Mouse (Mus musculus): Measurements from ENCODE around the gene Gm10282. TPM values are rescaled to one million over a fixed set of nuclear protein-coding genes. Genes with fewer than 3 reads are reported as not detected.

Gene Gm10282
- total and polyA plus RNA-seq, 3 experiments = 11.7 to 133 TPM; not detected in 1

- Histone ChIP-seq H3K27me3 (ENCODE audit: control insufficient read depth in 1 of 2, insufficient read depth in 2 of 2, low read length in 2 of 2) (no peaks in the 10 kb centered on the region), H3K9ac (ENCODE audit: control insufficient read depth, low read depth, low read length, poor library complexity, severe bottlenecking) (no peak overlapping the region), H3K4me3 (ENCODE audit: control insufficient read depth in 1 of 2, insufficient read depth in 1 of 2, low read depth in 2 of 2, low read length in 2 of 2) (no peak overlapping the region), H3K79me2 (ENCODE audit: control insufficient read depth, insufficient read depth, low read length, poor library complexity) (no peaks in the 10 kb centered on the region), H3K9me3 (replicated peaks; ENCODE audit: insufficient read depth, low read length) (no peaks in the 10 kb centered on the region), H3K27ac (ENCODE audit: control insufficient read depth, low read depth, low read length) (no peak overlapping the region), H3K36me3 (ENCODE audit: control insufficient read depth in 1 of 2, insufficient read depth in 2 of 2, low read length in 2 of 2) (peaks cover 0 to 20% of the 10 kb centered on the region in 2 experiments; a peak in 2 of 4 replicates), H3K4me1 (ENCODE audit: control insufficient read depth in 1 of 2, insufficient read depth in 2 of 2, low read length in 2 of 2) (peaks cover 0 to 28% of the 10 kb centered on the region in 2 experiments; a peak in 2 of 4 replicates)
- DNase-seq (ENCODE audit: low read depth, low spot score) = no peak
- TF ChIP-seq CHD1 (IDR thresholded peaks at IDR 0.05; ENCODE audit: low read depth, low read length) = no peak
- TF ChIP-seq GATA1 (IDR thresholded peaks at IDR 0.05; ENCODE audit: low read depth, low read length) = no peak
- TF ChIP-seq TBP (IDR thresholded peaks at IDR 0.05; ENCODE audit: low read depth, low read length) = no peak
- no peak for TF ChIP-seq JUND (IDR thresholded peaks at IDR 0.05; ENCODE audit: low read depth, low read length)
- no peak for TF ChIP-seq CTCF (IDR thresholded peaks at IDR 0.05 in 2 of 3, conservative IDR thresholded peaks at IDR 0.05 in 1 of 3; ENCODE audit: control insufficient read depth in 1 of 3, insufficient read depth in 1 of 3, low read depth in 2 of 3, low read length in 3 of 3, poor library complexity in 1 of 3, severe bottlenecking in 1 of 3)
- TF ChIP-seq RAD21 (IDR thresholded peaks at IDR 0.05; ENCODE audit: low read depth, low read length) = no peak
- TF ChIP-seq NELFE (IDR thresholded peaks at IDR 0.05; ENCODE audit: low read depth, low read length) = no peak
- TF ChIP-seq CHD2 (IDR thresholded peaks at IDR 0.05; ENCODE audit: low read length) = no peak
- no peak for TF ChIP-seq ELF1 (IDR thresholded peaks at IDR 0.05; ENCODE audit: low read depth, low read length)
- TF ChIP-seq NRF1 (IDR thresholded peaks at IDR 0.05; ENCODE audit: insufficient read depth, low read depth, low read length, poor library complexity, severe bottlenecking) = no peak
- TF ChIP-seq POLR2AphosphoS5 (IDR thresholded peaks at IDR 0.05; ENCODE audit: borderline replicate concordance, low read depth, low read length) = no peak
- TF ChIP-seq TAL1 (IDR thresholded peaks at IDR 0.05; ENCODE audit: low read length) = no peak
- no peak for TF ChIP-seq MAFK (IDR thresholded peaks at IDR 0.05; ENCODE audit: borderline replicate concordance, low read depth, low read length)
- TF ChIP-seq MYC (IDR thresholded peaks at IDR 0.05; ENCODE audit: low read depth, low read length) = no peak
Measured at GRCm38 (mm10) chr8:72267106-72267505, 38.0 kb downstream of the Gm10282 start.

- no peaks in the 10 kb centered on the region for H3K79me2 ChIP-seq (ENCODE audit: control insufficient read depth, insufficient read depth, low read length, poor library complexity)
- H3K27ac ChIP-seq (ENCODE audit: control insufficient read depth, low read depth, low read length) = no peak overlapping the region
Measured at GRCm38 (mm10) chr8:72266671-72267070, 38.4 kb downstream of the Gm10282 start.

More at GRCm38 (mm10) chr8:72266671-72267070, 38.4 kb downstream of the Gm10282 start:
- Histone ChIP-seq H3K36me3 (ENCODE audit: control insufficient read depth in 1 of 2, insufficient read depth in 2 of 2, low read length in 2 of 2) (peaks cover 0 to 18% of the 10 kb centered on the region in 2 experiments; a peak in 2 of 4 replicates), H3K27me3 (ENCODE audit: control insufficient read depth in 1 of 2, insufficient read depth in 2 of 2, low read length in 2 of 2) (no peaks in the 10 kb centered on the region), H3K9me3 (replicated peaks; ENCODE audit: insufficient read depth, low read length) (no peaks in the 10 kb centered on the region), H3K4me1 (ENCODE audit: control insufficient read depth in 1 of 2, insufficient read depth in 2 of 2, low read length in 2 of 2) (peaks cover 0 to 26% of the 10 kb centered on the region in 2 experiments; a peak in 2 of 4 replicates), H3K9ac (ENCODE audit: control insufficient read depth, low read depth, low read length, poor library complexity, severe bottlenecking) (no peak overlapping the region), H3K4me3 (ENCODE audit: control insufficient read depth in 1 of 2, insufficient read depth in 1 of 2, low read depth in 2 of 2, low read length in 2 of 2) (no peak overlapping the region)
- no peak for TF ChIP-seq POLR2AphosphoS5 (IDR thresholded peaks at IDR 0.05; ENCODE audit: borderline replicate concordance, low read depth, low read length)
- no peak for TF ChIP-seq SMC3 (IDR thresholded peaks at IDR 0.05; ENCODE audit: low read depth, low read length)
- no peak for TF ChIP-seq MXI1 (IDR thresholded peaks at IDR 0.05; ENCODE audit: low read depth, low read length)
- no peak for TF ChIP-seq UBTF (IDR thresholded peaks at IDR 0.05; ENCODE audit: borderline replicate concordance, insufficient read depth, low read depth, low read length)
- TF ChIP-seq ETS1 (IDR thresholded peaks at IDR 0.05; ENCODE audit: low read depth, low read length) = no peak
- TF ChIP-seq MYB (IDR thresholded peaks at IDR 0.05; ENCODE audit: low read depth, low read length) = no peak
- TF ChIP-seq ZNF384 (IDR thresholded peaks at IDR 0.05; ENCODE audit: low read depth, low read length) = no peak
- no peak for TF ChIP-seq POLR2A (IDR thresholded peaks at IDR 0.05; ENCODE audit: control insufficient read depth in 1 of 2, insufficient read depth in 1 of 2, low read depth in 1 of 2, low read length in 2 of 2, poor library complexity in 1 of 2)
- no peak for TF ChIP-seq POLR2AphosphoS2 (IDR thresholded peaks at IDR 0.05; ENCODE audit: low read length)
- TF ChIP-seq MYC (IDR thresholded peaks at IDR 0.05; ENCODE audit: low read depth, low read length) = no peak
- no peak for TF ChIP-seq HCFC1 (IDR thresholded peaks at IDR 0.05; ENCODE audit: low read depth, low read length)
- no peak for DNase-seq (ENCODE audit: low read depth, low spot score)
